Mouse (Mus musculus): ENCODE data around the gene Gm9903. TPM values are rescaled to one million over a fixed set of nuclear protein-coding genes. Genes with fewer than 3 reads are reported as not detected.

Gm9903 gene
- polyA plus RNA-seq, 1 experiment from 2014 or later, result 1.3 TPM

DNA sequence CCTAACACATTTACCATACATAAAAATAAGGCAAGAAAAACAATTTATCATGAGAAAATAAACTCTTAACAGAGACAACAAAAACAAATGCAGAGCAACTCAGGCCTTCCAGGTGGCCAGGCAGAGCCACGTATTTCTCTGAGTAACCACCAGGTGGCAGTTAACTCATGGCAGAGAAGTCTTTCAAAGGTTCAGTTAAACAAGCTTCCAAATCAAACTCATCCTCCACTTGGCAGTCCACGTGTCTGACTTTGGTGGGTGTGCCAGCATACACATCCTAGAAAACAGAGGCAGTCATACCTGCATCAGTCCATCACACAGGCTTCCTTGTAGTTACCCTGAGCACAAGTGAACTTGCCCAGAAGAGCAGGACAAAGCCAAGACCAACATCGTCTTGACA, 10.9 kb downstream of the Gm9903 start:
- WGBS, result 35% methylated on average over 3 of the region's 3 CpGs
- H3K4me3 ChIP-seq (ENCODE audit: control insufficient read depth in 1 of 2, insufficient read depth in 1 of 2, low read depth in 1 of 2, low read length in 2 of 2), result no peak overlapping the region
- H3K9me3 ChIP-seq (ENCODE audit: control insufficient read depth, low read length), result no peaks in the 10 kb centered on the region
- no peak for ATAC-seq (ENCODE audit: insufficient number of reproducible peaks, insufficient read depth, low FRiP score, low read depth)
- peaks cover 80% of the 10 kb centered on the region for H3K36me3 ChIP-seq (ENCODE audit: control insufficient read depth, insufficient read depth, low read length)
- H3K27ac ChIP-seq (replicated peaks in 1 of 2; ENCODE audit: control insufficient read depth in 1 of 2, insufficient read depth in 1 of 2, low read depth in 2 of 2, low read length in 2 of 2), result no peak overlapping the region
- no peaks in the 10 kb centered on the region for H3K27me3 ChIP-seq (ENCODE audit: control insufficient read depth, insufficient read depth, low read length)
- no peaks in the 10 kb centered on the region for H3K4me1 ChIP-seq (ENCODE audit: control insufficient read depth in 2 of 2, insufficient read depth in 2 of 2, low read length in 2 of 2)
- no peak overlapping the region for H3K4me2 ChIP-seq (ENCODE audit: low read length)
- no peak overlapping the region for H3K9ac ChIP-seq (ENCODE audit: low read length)

DNA sequence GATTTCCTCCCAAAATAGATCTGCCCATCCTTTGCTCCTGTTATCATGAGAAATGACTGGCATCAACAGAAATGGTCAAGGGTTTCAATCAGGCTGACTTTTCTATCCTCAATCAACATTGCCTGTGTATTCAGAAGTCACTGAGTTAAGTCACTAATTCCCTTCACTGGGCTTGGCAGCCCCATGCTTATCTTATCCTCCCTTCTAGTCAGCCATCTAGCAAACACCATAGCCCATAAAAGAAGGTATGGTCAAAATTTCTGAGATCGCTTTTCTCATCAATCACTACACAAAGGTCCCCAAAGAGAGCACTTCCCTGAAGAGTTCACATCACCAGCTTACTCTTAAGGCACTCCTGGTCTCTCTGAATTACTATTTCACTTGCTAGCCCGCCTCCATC, 21.3 kb downstream of the Gm9903 start:
- Histone ChIP-seq H3K27me3 (ENCODE audit: control insufficient read depth, insufficient read depth, low read length) (no peaks in the 10 kb centered on the region), H3K9ac (ENCODE audit: low read length) (peak overlapping the region; percentile 81), H3K4me3 (ENCODE audit: control insufficient read depth in 1 of 2, insufficient read depth in 1 of 2, low read depth in 1 of 2, low read length in 2 of 2) (peak overlapping the region; percentile 67 to 84), H3K27ac (replicated peaks in 1 of 2; ENCODE audit: control insufficient read depth in 1 of 2, insufficient read depth in 1 of 2, low read depth in 2 of 2, low read length in 2 of 2) (peak overlapping the region; percentile 94 to 98; a peak in 2 of 4 replicates), H3K36me3 (ENCODE audit: control insufficient read depth, insufficient read depth, low read length) (peaks cover 74% of the 10 kb centered on the region), H3K9me3 (ENCODE audit: control insufficient read depth, low read length) (no peaks in the 10 kb centered on the region), H3K4me1 (ENCODE audit: control insufficient read depth in 2 of 2, insufficient read depth in 2 of 2, low read length in 2 of 2) (peaks cover 2 to 29% of the 10 kb centered on the region in 2 experiments), H3K4me2 (ENCODE audit: low read length) (peak overlapping the region; percentile 86)
- ATAC-seq (ENCODE audit: insufficient number of reproducible peaks, insufficient read depth, low FRiP score, low read depth), result no peak
- 16% methylated on average over 2 of the region's 2 CpGs for WGBS

DNA sequence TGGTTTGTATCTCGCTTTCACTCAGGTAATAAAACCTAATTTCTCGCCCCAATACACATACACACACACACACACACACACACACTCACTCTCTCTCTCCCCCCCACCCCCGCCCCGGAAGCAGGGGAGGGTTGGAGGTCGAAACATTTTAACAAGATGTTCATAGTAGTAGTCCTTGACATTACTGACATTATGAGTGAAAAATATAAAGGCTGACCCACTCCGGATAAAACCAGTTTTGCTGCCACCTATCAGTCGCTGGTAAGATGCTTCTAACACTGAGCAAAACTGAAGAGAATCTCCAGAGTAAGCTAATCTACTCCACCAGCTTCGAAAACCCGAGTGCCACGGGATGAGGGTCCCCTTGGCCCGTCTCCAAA, 21.8 kb downstream of the Gm9903 start:
- peak overlapping the region; percentile 81 for H3K9ac ChIP-seq (ENCODE audit: low read length)
- H3K4me3 ChIP-seq (ENCODE audit: control insufficient read depth in 1 of 2, insufficient read depth in 1 of 2, low read depth in 1 of 2, low read length in 2 of 2), result peak overlapping the region; percentile 67 to 84
- H3K27ac ChIP-seq (replicated peaks in 1 of 2; ENCODE audit: control insufficient read depth in 1 of 2, insufficient read depth in 1 of 2, low read depth in 2 of 2, low read length in 2 of 2), result peak overlapping the region; percentile 94 to 98
- no peaks in the 10 kb centered on the region for H3K27me3 ChIP-seq (ENCODE audit: control insufficient read depth, insufficient read depth, low read length)
- H3K4me2 ChIP-seq (ENCODE audit: low read length), result peak overlapping the region; percentile 86
- 2% methylated on average over 11 of the region's 11 CpGs for WGBS
- no peaks in the 10 kb centered on the region for H3K9me3 ChIP-seq (ENCODE audit: control insufficient read depth, low read length)
- H3K4me1 ChIP-seq (ENCODE audit: control insufficient read depth in 2 of 2, insufficient read depth in 2 of 2, low read length in 2 of 2), result peaks cover 2 to 34% of the 10 kb centered on the region in 2 experiments
- H3K36me3 ChIP-seq (ENCODE audit: control insufficient read depth, insufficient read depth, low read length), result peaks cover 69% of the 10 kb centered on the region
- ATAC-seq (ENCODE audit: insufficient number of reproducible peaks, insufficient read depth, low FRiP score, low read depth), result no peak

DNA sequence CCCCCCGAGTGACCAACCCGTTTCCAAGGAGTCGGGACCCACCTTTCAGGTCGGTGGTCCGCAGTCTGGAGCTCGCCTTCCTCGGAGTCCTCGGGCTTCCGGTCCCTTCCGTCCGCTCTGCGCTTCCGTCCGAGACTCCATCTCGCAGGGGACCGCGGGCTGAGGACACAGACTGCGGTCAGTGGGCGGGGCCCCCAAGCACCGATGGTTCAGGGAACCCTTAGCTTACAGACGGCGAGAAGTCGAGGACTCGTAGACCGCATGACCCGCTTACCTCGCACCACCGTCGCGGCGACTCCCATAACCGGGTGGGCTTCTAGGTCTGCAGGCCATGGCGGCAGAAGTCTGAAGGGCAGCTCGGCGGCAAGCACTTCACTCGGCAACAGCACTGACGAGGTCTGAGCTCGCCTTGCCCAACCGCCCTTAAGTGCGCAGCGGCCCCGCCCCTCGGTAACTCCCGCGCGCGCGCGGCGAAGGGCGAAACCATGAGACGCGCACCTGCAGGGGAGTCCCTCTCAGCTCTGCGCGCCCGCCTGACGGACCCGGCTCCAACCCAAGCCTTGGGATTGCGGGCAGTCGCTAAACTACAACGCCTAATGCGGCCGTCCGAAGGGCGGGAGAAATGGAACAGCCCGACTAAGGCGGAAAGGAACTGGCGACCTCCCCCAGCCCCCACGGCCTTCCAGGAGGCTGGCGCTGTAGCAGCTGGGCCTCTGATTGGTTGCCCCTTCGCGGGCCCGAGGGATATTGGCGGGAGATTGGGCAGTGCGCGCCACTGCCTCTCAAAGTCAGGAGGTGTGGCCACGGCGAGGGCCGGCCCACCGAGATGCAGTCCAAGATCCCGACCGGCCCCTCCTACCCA, 22.4 kb downstream of the Gm9903 start, which contains the start of gene Slbp:
TSS of gene Slbp (minus strand) at position 654 of the 862 bp plus-strand sequence.
- Histone ChIP-seq H3K27ac (replicated peaks in 1 of 2; ENCODE audit: control insufficient read depth in 1 of 2, insufficient read depth in 1 of 2, low read depth in 2 of 2, low read length in 2 of 2) (peak within 1 kb of the TSS; percentile 94 to 98), H3K9ac (ENCODE audit: low read length) (peak within 1 kb of the TSS; percentile 81), H3K36me3 (ENCODE audit: control insufficient read depth, insufficient read depth, low read length) (peaks cover 63% of the 10 kb centered on the region), H3K4me1 (ENCODE audit: control insufficient read depth in 2 of 2, insufficient read depth in 2 of 2, low read length in 2 of 2) (peaks cover 7 to 40% of the 10 kb centered on the region in 2 experiments), H3K4me3 (ENCODE audit: control insufficient read depth in 1 of 2, insufficient read depth in 1 of 2, low read depth in 1 of 2, low read length in 2 of 2) (peak within 1 kb of the TSS; percentile 67 to 84), H3K4me2 (ENCODE audit: low read length) (peak within 1 kb of the TSS; percentile 86), H3K27me3 (ENCODE audit: control insufficient read depth, insufficient read depth, low read length) (no peaks in the 10 kb centered on the region), H3K9me3 (ENCODE audit: control insufficient read depth, low read length) (no peaks in the 10 kb centered on the region)
- under 1% methylated on average over 82 of the region's 82 CpGs for WGBS
- ATAC-seq (ENCODE audit: insufficient number of reproducible peaks, insufficient read depth, low FRiP score, low read depth), result peak; percentile 94

DNA sequence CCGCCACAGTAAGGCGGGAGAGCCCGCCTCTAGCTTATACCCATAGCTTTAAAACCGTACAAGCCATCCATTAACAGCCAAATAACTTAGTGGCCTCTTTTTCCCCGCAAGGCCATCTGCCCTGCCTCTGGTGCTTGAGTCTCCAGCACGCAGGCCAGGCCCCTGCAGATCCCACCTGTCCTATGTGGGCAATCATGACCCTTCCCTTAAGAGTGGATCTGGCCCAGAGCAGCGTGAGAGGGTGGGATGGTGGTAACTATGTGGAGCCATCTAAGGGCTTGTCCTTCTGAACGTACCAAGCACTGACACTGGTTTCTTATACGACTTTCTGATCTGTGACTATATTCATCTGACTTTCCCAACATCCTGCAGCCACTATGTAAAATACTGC, 23.1 kb downstream of the Gm9903 start:
- no peak; the same call in 1 of the 2 replicates for ATAC-seq (ENCODE audit: insufficient number of reproducible peaks, insufficient read depth, low FRiP score, low read depth)
- peak overlapping the region; percentile 70 for H3K9ac ChIP-seq (ENCODE audit: low read length)
- H3K4me3 ChIP-seq (ENCODE audit: control insufficient read depth in 1 of 2, insufficient read depth in 1 of 2, low read depth in 1 of 2, low read length in 2 of 2), result peak overlapping the region; percentile 30 to 67; a peak in 3 of 4 replicates
- peaks cover 7 to 40% of the 10 kb centered on the region in 2 experiments for H3K4me1 ChIP-seq (ENCODE audit: control insufficient read depth in 2 of 2, insufficient read depth in 2 of 2, low read length in 2 of 2)
- no peaks in the 10 kb centered on the region for H3K27me3 ChIP-seq (ENCODE audit: control insufficient read depth, insufficient read depth, low read length)
- peaks cover 57% of the 10 kb centered on the region for H3K36me3 ChIP-seq (ENCODE audit: control insufficient read depth, insufficient read depth, low read length)
- WGBS, result 2% methylated on average over 9 of the region's 9 CpGs
- no peaks in the 10 kb centered on the region for H3K9me3 ChIP-seq (ENCODE audit: control insufficient read depth, low read length)
- peak overlapping the region; percentile 86 for H3K4me2 ChIP-seq (ENCODE audit: low read length)
- H3K27ac ChIP-seq (replicated peaks in 1 of 2; ENCODE audit: control insufficient read depth in 1 of 2, insufficient read depth in 1 of 2, low read depth in 2 of 2, low read length in 2 of 2), result peak overlapping the region; percentile 50 to 94

DNA sequence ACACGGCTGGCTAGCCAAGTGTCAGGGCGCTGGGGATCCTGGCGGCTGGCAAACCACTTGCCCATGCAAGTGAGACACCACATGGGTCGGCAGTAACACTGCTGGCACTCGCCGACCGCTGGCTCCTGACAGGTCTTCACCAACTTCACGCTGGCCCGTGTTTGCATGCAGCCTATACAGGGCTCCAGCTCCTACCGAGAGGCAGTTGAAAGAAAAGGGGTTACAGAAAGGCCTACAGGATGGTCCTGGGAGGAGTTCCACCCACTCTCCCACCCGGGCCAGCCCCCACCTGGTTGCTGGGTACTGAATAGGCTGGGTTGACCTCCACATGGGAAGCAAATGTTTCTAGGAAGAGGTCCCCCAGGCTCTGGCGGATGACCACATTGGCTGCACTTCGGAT, 24.7 kb downstream of the Gm9903 start:
- 94% methylated on average over 13 of the region's 13 CpGs for WGBS
- no peak overlapping the region for H3K9ac ChIP-seq (ENCODE audit: low read length)

DNA sequence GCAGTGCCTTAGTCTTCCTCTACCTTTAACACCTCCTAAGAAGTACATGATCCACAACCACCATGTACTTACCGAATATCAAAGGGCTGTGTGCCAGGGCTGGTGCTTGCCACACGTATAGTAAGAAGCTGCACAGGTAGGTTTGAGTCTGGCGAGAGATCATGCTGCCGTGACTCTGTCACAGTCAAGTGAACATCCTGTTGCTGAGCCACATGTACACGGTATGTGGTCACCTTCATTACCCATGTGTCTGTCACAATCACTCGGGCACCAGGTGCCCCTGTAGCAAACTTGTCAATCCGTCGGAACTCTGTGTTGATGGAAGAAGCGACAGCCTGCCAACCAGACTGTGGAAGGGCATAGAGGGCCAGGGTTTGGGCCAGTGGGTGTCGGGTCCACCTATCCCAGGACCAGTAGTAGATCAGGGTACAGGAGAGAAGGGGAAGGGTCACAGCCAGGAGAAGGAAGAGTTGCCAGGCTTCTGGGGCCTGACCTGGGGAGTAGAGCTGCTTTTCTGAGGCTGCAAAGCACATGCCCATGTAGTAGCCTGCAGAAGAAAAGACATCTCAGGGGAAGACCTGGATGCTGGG, 25.6 kb downstream of the Gm9903 start:
- Histone ChIP-seq H3K4me2 (ENCODE audit: low read length) (no peak overlapping the region), H3K27me3 (ENCODE audit: control insufficient read depth, insufficient read depth, low read length) (no peaks in the 10 kb centered on the region)

More for the DNA sequence above, 24.7 kb downstream of the Gm9903 start:
- H3K27me3 ChIP-seq (ENCODE audit: control insufficient read depth, insufficient read depth, low read length), result no peaks in the 10 kb centered on the region
- no peak overlapping the region for H3K4me2 ChIP-seq (ENCODE audit: low read length)
- peaks cover 8 to 48% of the 10 kb centered on the region in 2 experiments for H3K4me1 ChIP-seq (ENCODE audit: control insufficient read depth in 2 of 2, insufficient read depth in 2 of 2, low read length in 2 of 2)
- H3K36me3 ChIP-seq (ENCODE audit: control insufficient read depth, insufficient read depth, low read length), result peaks cover 40% of the 10 kb centered on the region
- no peak overlapping the region for H3K4me3 ChIP-seq (ENCODE audit: control insufficient read depth in 1 of 2, insufficient read depth in 1 of 2, low read depth in 1 of 2, low read length in 2 of 2)
- H3K27ac ChIP-seq (replicated peaks in 1 of 2; ENCODE audit: control insufficient read depth in 1 of 2, insufficient read depth in 1 of 2, low read depth in 2 of 2, low read length in 2 of 2), result no peak overlapping the region
- H3K9me3 ChIP-seq (ENCODE audit: control insufficient read depth, low read length), result no peaks in the 10 kb centered on the region
- ATAC-seq (ENCODE audit: insufficient number of reproducible peaks, insufficient read depth, low FRiP score, low read depth), result no peak

More for the DNA sequence above, 25.6 kb downstream of the Gm9903 start:
- peak overlapping the region; percentile 41; the same call in 1 of the 2 replicates for H3K9ac ChIP-seq (ENCODE audit: low read length)
- ATAC-seq (ENCODE audit: insufficient number of reproducible peaks, insufficient read depth, low FRiP score, low read depth), result no peak
- no peaks in the 10 kb centered on the region for H3K9me3 ChIP-seq (ENCODE audit: control insufficient read depth, low read length)
- H3K4me3 ChIP-seq (ENCODE audit: control insufficient read depth in 1 of 2, insufficient read depth in 1 of 2, low read depth in 1 of 2, low read length in 2 of 2), result no peak overlapping the region
- peaks cover 9 to 46% of the 10 kb centered on the region in 2 experiments for H3K4me1 ChIP-seq (ENCODE audit: control insufficient read depth in 2 of 2, insufficient read depth in 2 of 2, low read length in 2 of 2)
- H3K36me3 ChIP-seq (ENCODE audit: control insufficient read depth, insufficient read depth, low read length), result peaks cover 35% of the 10 kb centered on the region
- 88% methylated on average over 10 of the region's 10 CpGs for WGBS
- no peak overlapping the region for H3K27ac ChIP-seq (replicated peaks in 1 of 2; ENCODE audit: control insufficient read depth in 1 of 2, insufficient read depth in 1 of 2, low read depth in 2 of 2, low read length in 2 of 2)

All from heart, embryonic 14.5 days (tissue).